Mouse (Mus musculus) intestine, postnatal 0 days (tissue): ENCODE measurements at regions not wholly inside any gene's neighbourhood (a gene's known extent, or its start where the extent isn't known, plus 50 kb on each side); places are given as distances from the start of the nearest gene placed in this dataset.
"Not testable (repeated sequence)": the region's sequence is repeated elsewhere in the genome, so short reads cannot be mapped to it uniquely, and the experiment has no call there.

Experiments used
- ATAC-seq: fragments of 200-750 bp; cut with Nextera tagmentation; 2 replicates; pipeline ENCODE4 v1.8.0; 2017; ENCODE audit warnings: mild to moderate bottlenecking, moderate TSS enrichment, moderate library complexity
- H3K27ac ChIP-seq: fragments of 300-500 bp; sonication (generic); 2 replicates; pipeline ENCODE4 v1.5.1; 2014; ENCODE audit warnings: mild to moderate bottlenecking, low read depth, low read length, moderate library complexity
- H3K27me3 ChIP-seq: fragments of 300-500 bp; sonication (generic); replicated peaks from 2 replicates; pipeline ENCODE4 v1.6.1; 2014; ENCODE audit warnings: low read length, mixed read lengths; ENCODE audit not compliant: control insufficient read depth, insufficient read depth
- H3K36me3 ChIP-seq: fragments of 300-500 bp; sonication (generic); 2 replicates; pipeline ENCODE4 v1.6.1; 2014; ENCODE audit warnings: mild to moderate bottlenecking, moderate library complexity; ENCODE audit not compliant: control insufficient read depth, insufficient read depth
- H3K4me1 ChIP-seq: fragments of 300-500 bp; sonication (generic); replicated peaks from 2 replicates; pipeline ENCODE4 v1.6.1; 2014; ENCODE audit warnings: antibody characterized with exemption, low read length, mixed read lengths; ENCODE audit not compliant: control insufficient read depth, insufficient read depth
- H3K4me2 ChIP-seq: fragments of 300-500 bp; sonication (generic); replicated peaks from 2 replicates; pipeline ENCODE4 v1.6.1; 2014; ENCODE audit warnings: low read depth, mild to moderate bottlenecking, moderate library complexity
- H3K4me3 ChIP-seq: fragments of 300-500 bp; sonication (generic); 2 replicates; pipeline ENCODE4 v1.5.1; 2014; ENCODE audit warnings: low read depth, low read length
- H3K9ac ChIP-seq: fragments of 300-500 bp; sonication (generic); 2 replicates; pipeline ENCODE4 v1.6.1; 2014; ENCODE audit warnings: mild to moderate bottlenecking, low read depth, low read length
- H3K9me3 ChIP-seq: fragments of 300-500 bp; sonication (generic); 2 replicates; pipeline ENCODE4 v1.6.1; 2016; ENCODE audit warnings: mixed run types; ENCODE audit not compliant: control insufficient read depth
- CTCF ChIP-seq: sonication (generic); IDR thresholded peaks from 2 replicates; pipeline ENCODE4 v1.5.1; 2016; ENCODE audit warnings: low read depth, mild to moderate bottlenecking, control low read depth, antibody characterized with exemption, moderate library complexity
- WGBS: fragments of 180-500 bp; shearing (Covaris S2); extraction: QIAGEN DNeasy Blood & Tissue Kit; methylation state at CpG from one replicate; pipeline ENCODE4 v1.1.7; 2014; 5-methylcytosine and 5-hydroxymethylcytosine counted together

GRCm38 (mm10) chr16:49520411-49520810 is 178.6 kb upstream of the Ift57 start:
- TF ChIP-seq CTCF = no peak
- no peak overlapping the region for H3K4me2 ChIP-seq
- 69% methylated on average over 3 of the region's 3 CpGs for WGBS
- no peak overlapping the region for H3K27ac ChIP-seq
- H3K36me3 ChIP-seq = no peaks in the 10 kb centered on the region
- H3K4me1 ChIP-seq = no peaks in the 10 kb centered on the region
- ATAC-seq = no peak
- H3K9ac ChIP-seq = no peak overlapping the region
- no peak overlapping the region for H3K4me3 ChIP-seq
- H3K27me3 ChIP-seq = no peaks in the 10 kb centered on the region
- no peaks in the 10 kb centered on the region for H3K9me3 ChIP-seq

- no peaks in the 10 kb centered on the region for H3K27me3 ChIP-seq
- no peak for ATAC-seq
- no peak overlapping the region for H3K9ac ChIP-seq
- H3K4me2 ChIP-seq = no peak overlapping the region
- WGBS = 64% methylated on average over 2 of the region's 2 CpGs
- no peaks in the 10 kb centered on the region for H3K9me3 ChIP-seq
- no peaks in the 10 kb centered on the region for H3K36me3 ChIP-seq
- no peak overlapping the region for H3K4me3 ChIP-seq
- H3K4me1 ChIP-seq = no peaks in the 10 kb centered on the region
- no peak overlapping the region for H3K27ac ChIP-seq
- TF ChIP-seq CTCF = no peak
Measured at GRCm38 (mm10) chr16:49521685-49522084, 177.3 kb upstream of the Ift57 start.

GRCm38 (mm10) chr16:49522576-49522975 is 176.5 kb upstream of the Ift57 start:
- TF ChIP-seq CTCF = no peak
- H3K9ac ChIP-seq = no peak overlapping the region
- no peak overlapping the region for H3K4me3 ChIP-seq
- H3K36me3 ChIP-seq = no peaks in the 10 kb centered on the region
- no peaks in the 10 kb centered on the region for H3K9me3 ChIP-seq
- H3K4me1 ChIP-seq = no peaks in the 10 kb centered on the region
- H3K27me3 ChIP-seq = no peaks in the 10 kb centered on the region
- H3K4me2 ChIP-seq = no peak overlapping the region
- ATAC-seq = no peak
- H3K27ac ChIP-seq = no peak overlapping the region
- 65% methylated on average over 5 of the region's 5 CpGs for WGBS

GRCm38 (mm10) chr16:49528618-49529017 is 170.4 kb upstream of the Ift57 start:
- not testable (repeated sequence) for H3K27ac ChIP-seq, H3K9me3 ChIP-seq, H3K4me2 ChIP-seq, H3K27me3 ChIP-seq, H3K9ac ChIP-seq, ATAC-seq, H3K4me3 ChIP-seq, H3K36me3 ChIP-seq, H3K4me1 ChIP-seq
- WGBS = 81% methylated on average over 2 of the region's 2 CpGs

- no peaks in the 10 kb centered on the region for H3K36me3 ChIP-seq
- peak; percentile 74 for TF ChIP-seq CTCF
- no peaks in the 10 kb centered on the region for H3K4me1 ChIP-seq
- no peak overlapping the region for H3K9ac ChIP-seq
- WGBS = 75% methylated on average over 2 of the region's 2 CpGs
- H3K4me2 ChIP-seq = no peak overlapping the region
- H3K27ac ChIP-seq = no peak overlapping the region
- no peak for ATAC-seq
- no peaks in the 10 kb centered on the region for H3K27me3 ChIP-seq
- no peaks in the 10 kb centered on the region for H3K9me3 ChIP-seq
- H3K4me3 ChIP-seq = no peak overlapping the region
Measured at GRCm38 (mm10) chr16:49529060-49529459, 170.0 kb upstream of the Ift57 start.

GRCm38 (mm10) chr16:49530051-49530450 is 169.0 kb upstream of the Ift57 start:
- ATAC-seq = no peak
- Histone ChIP-seq H3K9ac (no peak overlapping the region), H3K27me3 (no peaks in the 10 kb centered on the region), H3K9me3 (no peaks in the 10 kb centered on the region), H3K4me2 (no peak overlapping the region), H3K4me3 (no peak overlapping the region), H3K27ac (no peak overlapping the region), H3K36me3 (no peaks in the 10 kb centered on the region), H3K4me1 (no peaks in the 10 kb centered on the region)
- no peak for TF ChIP-seq CTCF
- 87% methylated on average over 5 of the region's 5 CpGs for WGBS

- Histone ChIP-seq H3K4me1 (no peaks in the 10 kb centered on the region), H3K9me3 (no peaks in the 10 kb centered on the region), H3K4me3 (no peak overlapping the region), H3K36me3 (no peaks in the 10 kb centered on the region), H3K27me3 (no peaks in the 10 kb centered on the region), H3K27ac (no peak overlapping the region), H3K9ac (no peak overlapping the region), H3K4me2 (no peak overlapping the region)
- WGBS = 66% methylated on average over 7 of the region's 7 CpGs
- ATAC-seq = peak; percentile 80; the same call in 1 of the 2 replicates
- TF ChIP-seq CTCF = no peak
Measured at GRCm38 (mm10) chr16:49532071-49532686, 166.9 kb upstream of the Ift57 start.
